Mouse (Mus musculus): ENCODE measurements around the gene Hhat. TPM values are rescaled to one million over a fixed set of nuclear protein-coding genes. Genes with fewer than 3 reads are reported as not detected.

The Hhat gene
- polyA plus RNA-seq, 1 experiment from 2014 or later = 4.8 TPM

DNA sequence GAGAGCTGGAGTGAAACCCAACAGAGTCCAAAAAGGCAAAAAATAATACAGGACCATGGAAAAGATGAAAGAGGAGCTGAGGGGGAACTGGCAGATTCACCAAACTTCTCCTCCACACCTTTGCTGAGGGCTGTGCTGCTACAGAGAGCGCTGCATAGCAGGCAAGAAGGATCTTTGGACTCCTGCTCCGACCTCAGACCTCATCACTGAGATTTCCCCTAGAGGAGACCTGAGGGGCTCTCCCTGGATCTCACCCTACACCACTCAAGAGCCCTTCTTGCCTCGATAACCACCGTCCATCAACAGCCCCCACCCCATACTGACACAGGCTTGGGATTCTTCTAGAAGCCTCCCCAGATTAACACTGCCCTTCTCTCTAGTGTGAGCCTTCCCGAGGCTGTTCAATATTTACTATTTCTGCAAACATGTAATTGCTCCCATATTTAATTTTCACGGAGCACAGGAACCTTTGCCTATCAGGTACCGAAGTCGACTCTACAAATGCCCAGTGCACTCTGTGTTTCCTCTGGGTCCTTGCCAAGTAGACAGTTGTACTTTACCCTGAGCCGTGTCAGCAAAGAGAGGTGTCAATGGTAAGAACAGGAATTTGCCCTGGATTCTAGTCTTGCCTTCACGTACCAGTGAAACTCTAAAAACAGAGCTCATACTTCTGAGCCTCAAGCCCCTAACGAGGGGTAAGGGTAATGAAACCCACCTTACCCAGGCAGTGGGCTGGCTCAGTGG is 158.9 kb downstream of the Hhat start:
- no peak for TF ChIP-seq CTCF (IDR thresholded peaks at IDR 0.05; ENCODE audit: low read depth)
- Histone ChIP-seq H3K27me3 (replicated peaks; ENCODE audit: control insufficient read depth, insufficient read depth, low read length) (no peaks in the 10 kb centered on the region), H3K9ac (ENCODE audit: low read depth, low read length) (no peak overlapping the region), H3K4me2 (replicated peaks; ENCODE audit: low read depth) (0 out of 2 replicates have a peak overlapping the region, but pooled peaks have one; percentile 14), H3K4me1 (replicated peaks; ENCODE audit: control insufficient read depth, insufficient read depth, low read length) (peaks cover 4% of the 10 kb centered on the region; the same call in 1 of the 2 replicates), H3K36me3 (ENCODE audit: control insufficient read depth, insufficient read depth) (no peaks in the 10 kb centered on the region), H3K27ac (ENCODE audit: low read depth, low read length) (peak overlapping the region; percentile 80), H3K4me3 (ENCODE audit: low read depth, low read length) (no peak overlapping the region), H3K9me3 (ENCODE audit: control insufficient read depth) (no peaks in the 10 kb centered on the region)
- ATAC-seq = peak; percentile 90
- WGBS = 49% methylated on average over 11 of the region's 11 CpGs

DNA sequence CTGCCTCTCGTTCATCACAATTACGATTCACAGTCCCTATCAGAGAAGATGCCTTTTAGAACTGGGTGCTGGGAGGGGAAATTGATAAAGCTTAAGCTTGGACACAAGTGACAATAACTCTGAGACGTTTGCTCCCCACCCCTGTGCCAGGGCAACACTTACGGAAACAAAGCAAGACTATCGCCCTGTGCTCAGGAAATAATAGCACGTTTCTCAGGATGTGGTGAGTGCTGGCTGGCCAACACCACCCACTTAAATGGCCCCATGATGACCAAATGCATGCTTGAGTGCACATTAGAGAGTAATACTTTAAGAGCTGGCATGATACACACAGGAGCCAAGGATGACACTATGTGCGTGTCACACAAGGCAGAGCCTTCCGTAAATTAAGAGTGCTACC is 164.1 kb downstream of the Hhat start:
- H3K36me3 ChIP-seq (ENCODE audit: control insufficient read depth, insufficient read depth) = no peaks in the 10 kb centered on the region
- TF ChIP-seq CTCF (IDR thresholded peaks at IDR 0.05; ENCODE audit: low read depth) = no peak
- H3K27ac ChIP-seq (ENCODE audit: low read depth, low read length) = no peak overlapping the region
- H3K27me3 ChIP-seq (replicated peaks; ENCODE audit: control insufficient read depth, insufficient read depth, low read length) = no peaks in the 10 kb centered on the region
- WGBS = 82% methylated on average over 8 of the region's 8 CpGs
- 0 out of 2 replicates have a peak, but pooled peaks cover 3% of the 10 kb centered on the region for H3K4me1 ChIP-seq (replicated peaks; ENCODE audit: control insufficient read depth, insufficient read depth, low read length)
- no peaks in the 10 kb centered on the region for H3K9me3 ChIP-seq (ENCODE audit: control insufficient read depth)
- no peak for ATAC-seq
- no peak overlapping the region for H3K4me3 ChIP-seq (ENCODE audit: low read depth, low read length)
- no peak overlapping the region for H3K4me2 ChIP-seq (replicated peaks; ENCODE audit: low read depth)
- no peak overlapping the region for H3K9ac ChIP-seq (ENCODE audit: low read depth, low read length)

DNA sequence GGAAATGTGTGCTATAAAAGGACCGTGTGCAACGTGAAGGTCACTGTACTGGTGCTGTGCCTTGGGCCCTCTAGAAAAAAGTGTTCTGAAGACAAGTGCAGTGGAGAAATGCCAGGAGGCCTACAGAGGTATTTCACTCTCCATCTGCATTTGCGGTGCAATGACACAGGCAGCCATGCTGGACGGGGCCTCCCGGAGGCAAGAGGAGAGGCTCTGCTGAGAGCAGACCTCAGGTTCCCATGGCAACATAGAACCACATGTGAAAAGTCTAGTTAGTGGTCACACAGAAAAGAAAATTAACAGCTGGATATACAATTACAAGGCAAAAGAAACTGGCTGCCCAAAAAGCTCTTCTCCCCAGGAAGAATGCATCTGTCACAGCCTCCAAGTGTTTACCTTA is 166.6 kb downstream of the Hhat start:
- ATAC-seq = no peak
- Histone ChIP-seq H3K27me3 (replicated peaks; ENCODE audit: control insufficient read depth, insufficient read depth, low read length) (no peaks in the 10 kb centered on the region), H3K4me2 (replicated peaks; ENCODE audit: low read depth) (no peak overlapping the region), H3K36me3 (ENCODE audit: control insufficient read depth, insufficient read depth) (no peaks in the 10 kb centered on the region), H3K27ac (ENCODE audit: low read depth, low read length) (no peak overlapping the region), H3K9ac (ENCODE audit: low read depth, low read length) (no peak overlapping the region), H3K4me1 (replicated peaks; ENCODE audit: control insufficient read depth, insufficient read depth, low read length) (0 out of 2 replicates have a peak, but pooled peaks cover 3% of the 10 kb centered on the region), H3K9me3 (ENCODE audit: control insufficient read depth) (no peaks in the 10 kb centered on the region), H3K4me3 (ENCODE audit: low read depth, low read length) (no peak overlapping the region)
- WGBS = 60% methylated on average over 5 of the region's 5 CpGs
- no peak for TF ChIP-seq CTCF (IDR thresholded peaks at IDR 0.05; ENCODE audit: low read depth)

DNA sequence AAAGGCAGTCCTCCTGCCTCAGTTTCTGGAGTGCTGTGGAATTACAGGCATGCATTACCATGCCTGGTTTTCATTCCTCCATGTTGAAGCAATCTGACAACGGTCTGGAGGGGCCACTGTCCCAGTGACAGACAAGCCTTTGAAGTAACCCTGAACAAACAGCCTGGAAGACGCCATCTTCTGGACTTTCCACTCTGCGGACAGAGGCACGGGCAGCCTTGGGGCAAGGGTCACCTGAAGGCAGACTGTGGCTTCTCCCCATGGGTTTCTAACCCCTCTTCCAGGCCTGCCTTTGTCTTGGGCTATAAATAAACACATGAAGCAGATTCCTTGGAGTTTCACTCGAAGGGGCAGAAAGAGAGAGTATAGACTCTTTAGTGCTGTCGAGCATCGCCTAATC is 167.5 kb downstream of the Hhat start:
- H3K27ac ChIP-seq (ENCODE audit: low read depth, low read length) = no peak overlapping the region
- 43% methylated on average over 7 of the region's 7 CpGs for WGBS
- H3K27me3 ChIP-seq (replicated peaks; ENCODE audit: control insufficient read depth, insufficient read depth, low read length) = no peaks in the 10 kb centered on the region
- no peak for TF ChIP-seq CTCF (IDR thresholded peaks at IDR 0.05; ENCODE audit: low read depth)
- no peak for ATAC-seq
- no peaks in the 10 kb centered on the region for H3K36me3 ChIP-seq (ENCODE audit: control insufficient read depth, insufficient read depth)
- H3K4me3 ChIP-seq (ENCODE audit: low read depth, low read length) = no peak overlapping the region
- no peak overlapping the region for H3K4me2 ChIP-seq (replicated peaks; ENCODE audit: low read depth)
- no peaks in the 10 kb centered on the region for H3K9me3 ChIP-seq (ENCODE audit: control insufficient read depth)
- no peak overlapping the region for H3K9ac ChIP-seq (ENCODE audit: low read depth, low read length)
- H3K4me1 ChIP-seq (replicated peaks; ENCODE audit: control insufficient read depth, insufficient read depth, low read length) = 0 out of 2 replicates have a peak, but pooled peaks cover 3% of the 10 kb centered on the region

GRCm38 (mm10) chr1:192601206-192601605 is 169.8 kb downstream of the Hhat start:
- Histone ChIP-seq H3K27me3 (replicated peaks; ENCODE audit: control insufficient read depth, insufficient read depth, low read length) (no peaks in the 10 kb centered on the region), H3K9ac (ENCODE audit: low read depth, low read length) (no peak overlapping the region), H3K4me1 (replicated peaks; ENCODE audit: control insufficient read depth, insufficient read depth, low read length) (0 out of 2 replicates have a peak, but pooled peaks cover 3% of the 10 kb centered on the region), H3K36me3 (ENCODE audit: control insufficient read depth, insufficient read depth) (no peaks in the 10 kb centered on the region), H3K9me3 (ENCODE audit: control insufficient read depth) (no peaks in the 10 kb centered on the region), H3K4me3 (ENCODE audit: low read depth, low read length) (no peak overlapping the region), H3K4me2 (replicated peaks; ENCODE audit: low read depth) (no peak overlapping the region), H3K27ac (ENCODE audit: low read depth, low read length) (no peak overlapping the region)
- TF ChIP-seq CTCF (IDR thresholded peaks at IDR 0.05; ENCODE audit: low read depth) = no peak
- 78% methylated on average over 3 of the region's 3 CpGs for WGBS
- ATAC-seq = no peak

DNA sequence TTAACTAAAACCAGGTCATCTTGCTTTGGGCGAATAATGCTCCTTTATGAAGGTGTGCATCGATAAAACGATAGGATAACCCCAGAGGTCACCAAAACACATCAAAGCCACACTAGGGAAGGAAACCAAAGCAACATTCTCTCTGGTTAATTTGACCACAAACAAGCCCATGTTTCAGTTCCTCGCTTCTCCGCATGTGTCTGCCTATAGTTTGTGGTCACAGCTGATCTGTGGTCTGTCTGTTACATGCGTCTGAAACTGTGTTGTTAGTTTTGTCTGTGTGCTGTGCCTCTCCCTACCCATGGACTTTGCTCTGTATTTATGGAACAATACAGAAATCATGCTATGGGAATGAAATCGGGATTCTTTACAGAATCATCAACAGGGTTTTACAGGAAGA is 171.3 kb downstream of the Hhat start:
- no peak for TF ChIP-seq CTCF (IDR thresholded peaks at IDR 0.05; ENCODE audit: low read depth)
- no peak overlapping the region for H3K4me3 ChIP-seq (ENCODE audit: low read depth, low read length)
- ATAC-seq = peak; percentile 72

More for the DNA sequence above, 171.3 kb downstream of the Hhat start:
- Histone ChIP-seq H3K36me3 (ENCODE audit: control insufficient read depth, insufficient read depth) (no peaks in the 10 kb centered on the region), H3K27ac (ENCODE audit: low read depth, low read length) (no peak overlapping the region; the same call in 1 of the 2 replicates), H3K27me3 (replicated peaks; ENCODE audit: control insufficient read depth, insufficient read depth, low read length) (no peaks in the 10 kb centered on the region), H3K9ac (ENCODE audit: low read depth, low read length) (no peak overlapping the region), H3K4me2 (replicated peaks; ENCODE audit: low read depth) (no peak overlapping the region), H3K4me1 (replicated peaks; ENCODE audit: control insufficient read depth, insufficient read depth, low read length) (0 out of 2 replicates have a peak, but pooled peaks cover 3% of the 10 kb centered on the region), H3K9me3 (ENCODE audit: control insufficient read depth) (no peaks in the 10 kb centered on the region)
- 60% methylated on average over 7 of the region's 7 CpGs for WGBS

Data from intestine, postnatal 0 days (tissue).